Mouse (Mus musculus) heart, embryonic 13.5 days (tissue): ENCODE results near the gene Trabd2b. TPM values are rescaled to one million over a fixed set of nuclear protein-coding genes. Genes with fewer than 3 reads are reported as not detected.

Experiments used
- ATAC-seq: fragments of 200-750 bp; cut with Nextera tagmentation; 2 replicates; pipeline ENCODE4 v1.8.0; 2017; ENCODE audit warnings: moderate TSS enrichment; ENCODE audit not compliant: insufficient number of reproducible peaks, low FRiP score, low TSS enrichment; ENCODE audit errors: extremely low read depth
- H3K27ac ChIP-seq: fragments of 300-500 bp; sonication (generic); replicated peaks from 2 replicates; pipeline ENCODE4 v1.5.1; 2015; ENCODE audit warnings: moderate library complexity, mild to moderate bottlenecking, inconsistent platforms
- H3K27me3 ChIP-seq: fragments of 300-500 bp; sonication (generic); replicated peaks from 2 replicates; pipeline ENCODE4 v1.6.1; 2015; ENCODE audit warnings: mild to moderate bottlenecking, inconsistent platforms
- H3K36me3 ChIP-seq: fragments of 300-500 bp; sonication (generic); 2 replicates; pipeline ENCODE4 v1.6.1; 2015; ENCODE audit warnings: mild to moderate bottlenecking, inconsistent platforms
- H3K4me1 ChIP-seq: fragments of 300-500 bp; sonication (generic); 2 replicates; pipeline ENCODE4 v1.6.1; 2015; ENCODE audit warnings: inconsistent platforms
- H3K4me2 ChIP-seq: fragments of 300-500 bp; sonication (generic); 2 replicates; pipeline ENCODE4 v1.6.1; 2015; ENCODE audit warnings: inconsistent platforms, mild to moderate bottlenecking, moderate library complexity
- H3K4me3 ChIP-seq: fragments of 300-500 bp; sonication (generic); 2 replicates; pipeline ENCODE4 v1.5.1; 2015; ENCODE audit warnings: moderate library complexity, mild to moderate bottlenecking, inconsistent platforms
- H3K9ac ChIP-seq: fragments of 300-500 bp; sonication (generic); 2 replicates; pipeline ENCODE4 v1.6.1; 2015; ENCODE audit warnings: inconsistent platforms, mild to moderate bottlenecking, moderate library complexity
- H3K9me3 ChIP-seq: fragments of 300-500 bp; sonication (generic); 2 replicates; pipeline ENCODE4 v1.6.1; 2016; ENCODE audit warnings: inconsistent platforms
- WGBS: fragments of 180-500 bp; shearing (Covaris S2); methylation state at CpG from one replicate; pipeline ENCODE4 v1.1.7; 2015; ENCODE audit warnings: mixed read lengths; 5-methylcytosine and 5-hydroxymethylcytosine counted together
- polyA plus RNA-seq: library from polyadenylated mRNA; unstranded; fragments of >200 nt; fragmentation: Nextera tagmentation; extraction: Ambion mirVana; gene quantifications from 2 replicates; pipeline ENCODE4 v1.2.1, GENCODE M21; 2015

Gene Trabd2b
- polyA plus RNA-seq, 1 experiment from 2014 or later = 1.7 TPM

- no peaks in the 10 kb centered on the region for H3K36me3 ChIP-seq
- H3K4me2 ChIP-seq = no peak overlapping the region
- H3K9me3 ChIP-seq = no peaks in the 10 kb centered on the region
- WGBS = 77% methylated on average over 4 of the region's 4 CpGs
- no peak overlapping the region for H3K4me3 ChIP-seq
- H3K27ac ChIP-seq = no peak overlapping the region
- peaks cover 11% of the 10 kb centered on the region for H3K4me1 ChIP-seq
- no peak for ATAC-seq
- no peak overlapping the region for H3K9ac ChIP-seq
- peaks cover 73% of the 10 kb centered on the region for H3K27me3 ChIP-seq
These were observed 202.8 kb downstream of the Trabd2b start for GRCm38 (mm10) chr4:114609297-114609696.

- WGBS = 80% methylated on average over 8 of the region's 8 CpGs
- ATAC-seq = no peak
- Histone ChIP-seq H3K9ac (no peak overlapping the region), H3K4me1 (peaks cover 26% of the 10 kb centered on the region), H3K27ac (no peak overlapping the region), H3K27me3 (peaks cover 60% of the 10 kb centered on the region), H3K4me3 (no peak overlapping the region), H3K9me3 (no peaks in the 10 kb centered on the region), H3K36me3 (no peaks in the 10 kb centered on the region), H3K4me2 (no peak overlapping the region)
These were observed 204.8 kb downstream of the Trabd2b start for GRCm38 (mm10) chr4:114611166-114611929.

- Histone ChIP-seq H3K9me3 (no peaks in the 10 kb centered on the region), H3K4me1 (peaks cover 28% of the 10 kb centered on the region), H3K27me3 (peaks cover 59% of the 10 kb centered on the region), H3K4me2 (no peak overlapping the region), H3K4me3 (no peak overlapping the region), H3K27ac (no peak overlapping the region), H3K36me3 (no peaks in the 10 kb centered on the region), H3K9ac (no peak overlapping the region)
- WGBS = 73% methylated on average over 5 of the region's 5 CpGs
- ATAC-seq = no peak
These were observed 205.5 kb downstream of the Trabd2b start for GRCm38 (mm10) chr4:114612032-114612431.

GRCm38 (mm10) chr4:114612827-114613226, 206.3 kb downstream of the Trabd2b start:
- Histone ChIP-seq H3K36me3 (no peaks in the 10 kb centered on the region), H3K27me3 (peaks cover 58% of the 10 kb centered on the region), H3K9me3 (no peaks in the 10 kb centered on the region), H3K4me3 (no peak overlapping the region), H3K4me2 (no peak overlapping the region), H3K27ac (no peak overlapping the region), H3K9ac (no peak overlapping the region), H3K4me1 (peaks cover 27% of the 10 kb centered on the region)
- 74% methylated on average over 4 of the region's 4 CpGs for WGBS
- ATAC-seq = no peak

GRCm38 (mm10) chr4:114614086-114614485, 207.6 kb downstream of the Trabd2b start:
- Histone ChIP-seq H3K27me3 (peaks cover 52% of the 10 kb centered on the region), H3K9ac (no peak overlapping the region), H3K9me3 (no peaks in the 10 kb centered on the region), H3K4me2 (no peak overlapping the region), H3K36me3 (no peaks in the 10 kb centered on the region), H3K4me3 (no peak overlapping the region), H3K4me1 (peaks cover 24% of the 10 kb centered on the region), H3K27ac (0 out of 2 replicates have a peak overlapping the region, but pooled peaks have one; percentile 45)
- WGBS = 50% methylated on average over 1 of the region's 1 CpGs
- ATAC-seq = no peak

- ATAC-seq = no peak
- Histone ChIP-seq H3K4me2 (no peak overlapping the region), H3K27ac (no peak overlapping the region), H3K9ac (no peak overlapping the region), H3K4me1 (peaks cover 40% of the 10 kb centered on the region), H3K4me3 (no peak overlapping the region), H3K36me3 (no peaks in the 10 kb centered on the region), H3K9me3 (no peaks in the 10 kb centered on the region), H3K27me3 (peaks cover 43% of the 10 kb centered on the region)
- WGBS = 69% methylated on average over 4 of the region's 4 CpGs
These were observed 209.2 kb downstream of the Trabd2b start for GRCm38 (mm10) chr4:114615765-114616164.

- peaks cover 46% of the 10 kb centered on the region for H3K4me1 ChIP-seq
- H3K4me2 ChIP-seq = no peak overlapping the region
- peaks cover 44% of the 10 kb centered on the region for H3K27me3 ChIP-seq
- WGBS = 48% methylated on average over 5 of the region's 5 CpGs
- no peak for ATAC-seq
- H3K9ac ChIP-seq = no peak overlapping the region
- H3K27ac ChIP-seq = no peak overlapping the region
- H3K9me3 ChIP-seq = no peaks in the 10 kb centered on the region
- H3K4me3 ChIP-seq = no peak overlapping the region
- no peaks in the 10 kb centered on the region for H3K36me3 ChIP-seq
These were observed 216.4 kb downstream of the Trabd2b start for GRCm38 (mm10) chr4:114622929-114623328.

- H3K4me3 ChIP-seq = no peak overlapping the region
- no peak for ATAC-seq
- H3K27me3 ChIP-seq = peaks cover 51% of the 10 kb centered on the region
- H3K36me3 ChIP-seq = no peaks in the 10 kb centered on the region
- H3K4me1 ChIP-seq = peaks cover 43% of the 10 kb centered on the region
- H3K27ac ChIP-seq = no peak overlapping the region
- H3K4me2 ChIP-seq = no peak overlapping the region
- H3K9me3 ChIP-seq = no peaks in the 10 kb centered on the region
- WGBS = 36% methylated on average over 3 of the region's 3 CpGs
- H3K9ac ChIP-seq = no peak overlapping the region
These were observed 217.8 kb downstream of the Trabd2b start for GRCm38 (mm10) chr4:114624114-114624910.

- no peak overlapping the region for H3K4me2 ChIP-seq
- no peaks in the 10 kb centered on the region for H3K36me3 ChIP-seq
- 30% methylated on average over 4 of the region's 4 CpGs for WGBS
- H3K4me1 ChIP-seq = peaks cover 33% of the 10 kb centered on the region
- no peak overlapping the region for H3K4me3 ChIP-seq
- no peak for ATAC-seq
- H3K27ac ChIP-seq = no peak overlapping the region
- H3K27me3 ChIP-seq = peaks cover 56% of the 10 kb centered on the region
- no peaks in the 10 kb centered on the region for H3K9me3 ChIP-seq
- no peak overlapping the region for H3K9ac ChIP-seq
These were observed 218.8 kb downstream of the Trabd2b start for GRCm38 (mm10) chr4:114625357-114625756.

GRCm38 (mm10) chr4:114625920-114626319, 219.4 kb downstream of the Trabd2b start:
- H3K27me3 ChIP-seq = peaks cover 60% of the 10 kb centered on the region
- no peaks in the 10 kb centered on the region for H3K9me3 ChIP-seq
- peaks cover 29% of the 10 kb centered on the region for H3K4me1 ChIP-seq
- no peak overlapping the region for H3K4me2 ChIP-seq
- no peak overlapping the region for H3K9ac ChIP-seq
- H3K27ac ChIP-seq = no peak overlapping the region
- 82% methylated on average over 3 of the region's 3 CpGs for WGBS
- ATAC-seq = no peak
- H3K36me3 ChIP-seq = no peaks in the 10 kb centered on the region
- H3K4me3 ChIP-seq = no peak overlapping the region

GRCm38 (mm10) chr4:114627674-114628293, 221.3 kb downstream of the Trabd2b start:
- Histone ChIP-seq H3K9me3 (no peaks in the 10 kb centered on the region), H3K4me1 (peaks cover 29% of the 10 kb centered on the region), H3K27ac (no peak overlapping the region), H3K4me2 (no peak overlapping the region), H3K9ac (no peak overlapping the region), H3K27me3 (peaks cover 76% of the 10 kb centered on the region), H3K4me3 (no peak overlapping the region), H3K36me3 (no peaks in the 10 kb centered on the region)
- no peak for ATAC-seq
- WGBS = 62% methylated on average over 7 of the region's 7 CpGs
